Mouse (Mus musculus) gastrocnemius, adult 2 months (tissue): Measurements from ENCODE around the gene Tnni3k. TPM values are rescaled to one million over a fixed set of nuclear protein-coding genes. Genes with fewer than 3 reads are reported as not detected.
A peak's percentile ranks its signal among the peaks of the same experiment; 100 is the strongest.
"Not testable (repeated sequence)": the region's sequence is repeated elsewhere in the genome, so short reads cannot be mapped to it uniquely, and the experiment has no call there.

ENCODE experiments used
- DNase-seq: peaks from one replicate; pipeline ENCODE4 v3.0.0; 2022
- H3K27ac ChIP-seq: fragments of 200-600 bp; 2 replicates; pipeline ENCODE4 v1.8.1; 2022; ENCODE audit warnings: mild to moderate bottlenecking
- H3K4me3 ChIP-seq: fragments of 200-600 bp; 2 replicates; pipeline ENCODE4 v1.8.1; 2022; ENCODE audit warnings: mild to moderate bottlenecking, moderate library complexity
- CTCF ChIP-seq: fragments of 200-600 bp; IDR thresholded peaks from 2 replicates; pipeline ENCODE4 v1.8.1; 2022; ENCODE audit warnings: antibody characterized with exemption, mild to moderate bottlenecking, moderate library complexity
- intact Hi-C: fragments of 180-260 bp; cut with DNase I; formaldehyde crosslinking; loops from one replicate; pipeline ENCODE4 v1.15.1; 2025
- total RNA-seq, 2 experiments: library from RNA; stranded (reverse); gene quantifications; 2 replicates each; pipeline ENCODE4 v1.2.3; 2021

Tnni3k gene
- total RNA-seq, 2 experiments from 2014 or later: not detected

GRCm38 (mm10) chr3:154852281-154852680 is 202.9 kb downstream of the Tnni3k start:
- H3K4me3 ChIP-seq: no peak overlapping the region
- intact Hi-C loops: no loop called here
- no peak overlapping the region for H3K27ac ChIP-seq
- no peak for DNase-seq
- no peak for TF ChIP-seq CTCF

- no peak overlapping the region for H3K4me3 ChIP-seq
- H3K27ac ChIP-seq: no peak overlapping the region
- DNase-seq: no peak
- no peak for TF ChIP-seq CTCF
- intact Hi-C loops: no loop called here
Observed at GRCm38 (mm10) chr3:154842247-154842646, 213.0 kb downstream of the Tnni3k start.

GRCm38 (mm10) chr3:154841076-154841475 is 214.1 kb downstream of the Tnni3k start:
- no peak for DNase-seq
- TF ChIP-seq CTCF: no peak
- no peak overlapping the region for H3K4me3 ChIP-seq
- H3K27ac ChIP-seq: no peak overlapping the region
- intact Hi-C loops: no loop called here

GRCm38 (mm10) chr3:154837861-154838260 is 217.3 kb downstream of the Tnni3k start:
- intact Hi-C loops: no loop called here
- DNase-seq: no peak
- H3K4me3 ChIP-seq: no peak overlapping the region
- H3K27ac ChIP-seq: no peak overlapping the region
- no peak for TF ChIP-seq CTCF

- no peak for TF ChIP-seq CTCF
- intact Hi-C loops: no loop called here
- DNase-seq: no peak
- no peak overlapping the region for H3K27ac ChIP-seq
- H3K4me3 ChIP-seq: no peak overlapping the region
Observed at GRCm38 (mm10) chr3:154836137-154836536, 219.1 kb downstream of the Tnni3k start.

- no peak for DNase-seq
- Histone ChIP-seq H3K4me3 (no peak overlapping the region), H3K27ac (no peak overlapping the region)
- TF ChIP-seq CTCF: no peak
- intact Hi-C loops: no loop called here
Observed at GRCm38 (mm10) chr3:154834373-154834772, 220.8 kb downstream of the Tnni3k start.

GRCm38 (mm10) chr3:154825739-154826138 is 229.5 kb downstream of the Tnni3k start:
- Histone ChIP-seq H3K4me3 (no peak overlapping the region), H3K27ac (no peak overlapping the region)
- TF ChIP-seq CTCF: no peak
- intact Hi-C loops: no loop called here
- no peak for DNase-seq

GRCm38 (mm10) chr3:154824713-154825112 is 230.5 kb downstream of the Tnni3k start:
- intact Hi-C loops: no loop called here
- no peak for TF ChIP-seq CTCF
- Histone ChIP-seq H3K27ac (no peak overlapping the region), H3K4me3 (no peak overlapping the region)
- DNase-seq: no peak

- DNase-seq, intact Hi-C loops, H3K27ac ChIP-seq, H3K4me3 ChIP-seq: not testable (repeated sequence)
Observed at GRCm38 (mm10) chr3:154819684-154820083, 235.5 kb downstream of the Tnni3k start.

- intact Hi-C loops: no loop called here
- no peak overlapping the region for H3K27ac ChIP-seq
- peak; percentile 18 for DNase-seq
- no peak overlapping the region for H3K4me3 ChIP-seq
- TF ChIP-seq CTCF: peak; percentile 85
Observed at GRCm38 (mm10) chr3:154817732-154818131, 237.5 kb downstream of the Tnni3k start.

GRCm38 (mm10) chr3:154816801-154817625 is 238.2 kb downstream of the Tnni3k start:
- H3K27ac ChIP-seq: no peak overlapping the region
- intact Hi-C loops: no loop called here
- DNase-seq: no peak
- TF ChIP-seq CTCF: no peak
- no peak overlapping the region for H3K4me3 ChIP-seq

GRCm38 (mm10) chr3:154816231-154816630 is 239.0 kb downstream of the Tnni3k start:
- H3K4me3 ChIP-seq: no peak overlapping the region
- no peak for DNase-seq
- intact Hi-C loops: no loop called here
- no peak overlapping the region for H3K27ac ChIP-seq
- no peak for TF ChIP-seq CTCF

- Histone ChIP-seq H3K4me3 (no peak overlapping the region), H3K27ac (no peak overlapping the region)
- intact Hi-C loops: no loop called here
- no peak for TF ChIP-seq CTCF
- no peak for DNase-seq
Observed at GRCm38 (mm10) chr3:154815606-154816005, 239.6 kb downstream of the Tnni3k start.

GRCm38 (mm10) chr3:154812893-154813292 is 242.3 kb downstream of the Tnni3k start:
- intact Hi-C loops: no loop called here
- TF ChIP-seq CTCF: no peak
- H3K4me3 ChIP-seq: no peak overlapping the region
- H3K27ac ChIP-seq: no peak overlapping the region
- no peak for DNase-seq
